Mouse (Mus musculus) heart, adult 2 months (tissue): ENCODE results near the gene Pcsk5. TPM values are rescaled to one million over a fixed set of nuclear protein-coding genes. Genes with fewer than 3 reads are reported as not detected.

ENCODE experiments used
- DNase-seq, 2 experiments: peaks; one replicate each; pipeline ENCODE4 v3.0.0; 2021
- H3K27ac ChIP-seq: fragments of 200-600 bp; 2 replicates; pipeline ENCODE4 v1.8.1; 2022
- H3K27me3 ChIP-seq: fragments of 200-500 bp; 2 replicates; pipeline ENCODE4 v1.6.1; 2012; ENCODE audit warnings: mild to moderate bottlenecking, low read length, inconsistent platforms, mixed read lengths; ENCODE audit not compliant: control insufficient read depth, insufficient read depth
- H3K36me3 ChIP-seq: fragments of 200-500 bp; 2 replicates; pipeline ENCODE4 v1.6.1; 2012; ENCODE audit warnings: low read length, inconsistent platforms; ENCODE audit not compliant: control insufficient read depth, insufficient read depth
- H3K4me1 ChIP-seq: fragments of 200-500 bp; 2 replicates; pipeline ENCODE4 v1.6.1; 2011; ENCODE audit warnings: low read length; ENCODE audit not compliant: control insufficient read depth, insufficient read depth
- H3K4me3 ChIP-seq: fragments of 200-600 bp; 2 replicates; pipeline ENCODE4 v1.8.1; 2022
- H3K79me2 ChIP-seq: fragments of 200-500 bp; replicated peaks from 2 replicates; pipeline ENCODE4 v1.6.1; 2012; ENCODE audit warnings: mild to moderate bottlenecking, inconsistent platforms, low read length, moderate library complexity, mixed read lengths; ENCODE audit not compliant: control insufficient read depth, insufficient read depth
- H3K9ac ChIP-seq: fragments of 200-500 bp; 2 replicates; pipeline ENCODE4 v1.6.1; 2012; ENCODE audit warnings: low read depth, mild to moderate bottlenecking, control low read depth, inconsistent platforms, low read length, mixed read lengths
- CTCF ChIP-seq: fragments of 200-600 bp; IDR thresholded peaks from 2 replicates; pipeline ENCODE4 v1.8.1; 2022; ENCODE audit warnings: antibody characterized with exemption, mild to moderate bottlenecking, moderate library complexity
- EP300 ChIP-seq: fragments of 200-500 bp; IDR thresholded peaks from 2 replicates; pipeline ENCODE4 v1.6.1; 2011; ENCODE audit warnings: low read depth, low read length, control low read depth; ENCODE audit not compliant: insufficient read depth
- POLR2A ChIP-seq: fragments of 200-500 bp; IDR thresholded peaks from 2 replicates; pipeline ENCODE4 v1.6.1; 2011; ENCODE audit warnings: mild to moderate bottlenecking, low read depth, low read length, control low read depth; ENCODE audit not compliant: insufficient read depth
- WGBS: fragments of 180-500 bp; shearing (Covaris S2); methylation state at CpG from one replicate; pipeline ENCODE4 v1.1.7; 2018; 5-methylcytosine and 5-hydroxymethylcytosine counted together
- intact Hi-C: fragments of 180-260 bp; cut with DNase I; formaldehyde crosslinking; loops from one replicate; pipeline ENCODE4 v1.15.1; 2025
- polyA plus RNA-seq: library from polyadenylated mRNA; depleted of rRNA; stranded (reverse); fragments of >200 nt; gene quantifications from 2 replicates; pipeline ENCODE4 v1.2.3, GENCODE M21; 2012
- total RNA-seq, 2 experiments: library from RNA; stranded (reverse); gene quantifications; 2 replicates each; pipeline ENCODE4 v1.2.3; 2021

Pcsk5 gene
- total and polyA plus RNA-seq, 3 experiments: 1.5 to 2.8 (median 1.9) TPM

DNA sequence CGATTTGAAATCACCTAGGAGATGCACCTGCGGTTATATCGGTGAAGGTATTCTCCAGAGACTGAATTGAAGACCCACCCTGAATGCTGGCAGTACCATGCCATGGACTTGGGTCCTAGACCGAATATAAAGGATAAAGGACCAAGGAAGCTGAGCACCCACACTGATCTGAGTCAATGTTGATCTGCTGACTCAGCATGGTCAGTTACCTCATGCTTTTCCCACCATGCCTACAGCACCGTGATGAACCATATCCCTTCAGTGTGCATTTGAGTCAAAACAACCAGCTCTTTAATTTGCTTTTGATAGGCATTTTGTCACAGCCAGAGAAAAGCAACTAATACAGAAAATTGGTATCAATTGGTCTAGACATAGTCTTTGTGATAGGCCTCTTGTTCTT is 262.9 kb downstream of the Pcsk5 start:
- H3K27me3 ChIP-seq: no peaks in the 10 kb centered on the region
- no peaks in the 10 kb centered on the region for H3K36me3 ChIP-seq
- H3K9ac ChIP-seq: no peak overlapping the region
- H3K79me2 ChIP-seq: no peaks in the 10 kb centered on the region
- no peak overlapping the region for H3K27ac ChIP-seq
- intact Hi-C loops: no loop called here
- no peak for TF ChIP-seq CTCF
- TF ChIP-seq EP300: no peak
- TF ChIP-seq POLR2A: no peak
- 95% methylated on average over 5 of the region's 5 CpGs for WGBS
- no peak for DNase-seq
- no peaks in the 10 kb centered on the region for H3K4me1 ChIP-seq
- no peak overlapping the region for H3K4me3 ChIP-seq

DNA sequence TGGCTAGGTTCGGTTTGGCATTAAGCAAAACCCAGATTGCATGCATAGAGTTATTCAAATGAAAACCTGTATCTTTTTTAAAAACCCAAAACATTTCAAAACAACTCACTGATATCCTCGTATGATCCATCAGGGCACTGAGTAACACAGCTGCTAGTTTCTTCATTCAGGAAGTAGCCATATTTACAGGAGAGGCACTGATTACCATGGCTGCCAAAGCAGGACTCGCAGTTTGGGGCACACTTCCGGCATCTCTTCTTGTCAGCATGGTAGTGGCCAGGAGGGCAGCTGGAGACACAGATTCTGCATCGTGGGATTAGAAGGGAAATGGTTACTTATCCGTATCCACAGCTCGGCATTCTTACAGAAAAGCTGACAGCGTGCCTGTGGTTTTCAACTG is 265.1 kb downstream of the Pcsk5 start:
- no peak for DNase-seq
- H3K4me1 ChIP-seq: no peaks in the 10 kb centered on the region
- WGBS: 91% methylated on average over 8 of the region's 8 CpGs

DNA sequence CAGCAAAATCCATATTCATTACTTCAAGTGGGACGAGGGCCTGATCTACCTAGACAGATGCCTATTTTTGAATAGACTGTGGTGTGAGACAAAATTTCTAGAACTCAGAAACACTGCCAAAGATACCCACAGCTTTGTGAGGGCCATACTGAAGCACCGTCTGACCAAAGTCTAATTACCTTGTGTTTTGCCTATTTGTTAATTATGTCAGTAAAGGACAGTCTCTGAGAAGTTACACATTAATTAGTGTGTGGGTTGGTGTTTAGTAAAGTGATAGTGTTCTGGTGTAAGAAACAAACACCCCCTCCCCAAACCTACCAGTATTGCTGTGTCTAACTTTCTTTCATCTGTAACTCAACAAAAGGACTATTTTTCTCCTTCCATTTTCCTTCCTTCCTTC is 266.5 kb downstream of the Pcsk5 start:
- H3K4me1 ChIP-seq: no peaks in the 10 kb centered on the region
- WGBS: 89% methylated on average over 2 of the region's 2 CpGs
- no peak overlapping the region for H3K9ac ChIP-seq
- intact Hi-C loops: no loop called here
- H3K27ac ChIP-seq: no peak overlapping the region
- H3K79me2 ChIP-seq: no peaks in the 10 kb centered on the region
- no peak for DNase-seq
- TF ChIP-seq POLR2A: no peak
- TF ChIP-seq CTCF: no peak
- no peak for TF ChIP-seq EP300
- no peaks in the 10 kb centered on the region for H3K36me3 ChIP-seq
- no peaks in the 10 kb centered on the region for H3K27me3 ChIP-seq
- H3K4me3 ChIP-seq: no peak overlapping the region

More for the DNA sequence above, 265.1 kb downstream of the Pcsk5 start:
- intact Hi-C loops: no loop called here
- H3K27me3 ChIP-seq: no peaks in the 10 kb centered on the region
- no peak overlapping the region for H3K9ac ChIP-seq
- H3K27ac ChIP-seq: no peak overlapping the region
- no peak overlapping the region for H3K4me3 ChIP-seq
- TF ChIP-seq POLR2A (no peak), EP300 (no peak), CTCF (no peak)
- H3K36me3 ChIP-seq: no peaks in the 10 kb centered on the region
- no peaks in the 10 kb centered on the region for H3K79me2 ChIP-seq

DNA sequence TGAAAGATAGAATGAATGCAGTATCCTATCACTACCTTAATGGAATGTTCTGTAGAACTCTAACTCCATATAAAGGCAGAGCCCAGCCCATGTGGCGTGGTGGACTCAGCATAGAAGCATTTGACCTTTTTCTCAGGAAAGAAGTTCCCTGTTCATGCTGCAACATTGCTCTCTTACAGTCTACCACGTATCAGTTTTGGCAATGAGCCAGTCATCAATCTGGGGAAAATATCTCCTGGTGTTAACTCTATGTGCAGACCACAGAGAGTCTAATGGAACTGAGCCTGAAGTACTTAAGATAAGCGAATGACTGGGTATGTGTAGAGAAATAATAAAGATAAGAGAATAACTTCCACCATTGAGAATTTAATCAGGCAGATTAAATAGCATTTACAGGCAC is 270.2 kb downstream of the Pcsk5 start:
- Histone ChIP-seq H3K9ac (no peak overlapping the region), H3K4me3 (no peak overlapping the region), H3K27me3 (no peaks in the 10 kb centered on the region), H3K27ac (no peak overlapping the region), H3K79me2 (no peaks in the 10 kb centered on the region), H3K4me1 (no peaks in the 10 kb centered on the region), H3K36me3 (no peaks in the 10 kb centered on the region)
- intact Hi-C loops: no loop called here
- WGBS: 43% methylated on average over 3 of the region's 3 CpGs
- TF ChIP-seq EP300: no peak
- DNase-seq: no peak

DNA sequence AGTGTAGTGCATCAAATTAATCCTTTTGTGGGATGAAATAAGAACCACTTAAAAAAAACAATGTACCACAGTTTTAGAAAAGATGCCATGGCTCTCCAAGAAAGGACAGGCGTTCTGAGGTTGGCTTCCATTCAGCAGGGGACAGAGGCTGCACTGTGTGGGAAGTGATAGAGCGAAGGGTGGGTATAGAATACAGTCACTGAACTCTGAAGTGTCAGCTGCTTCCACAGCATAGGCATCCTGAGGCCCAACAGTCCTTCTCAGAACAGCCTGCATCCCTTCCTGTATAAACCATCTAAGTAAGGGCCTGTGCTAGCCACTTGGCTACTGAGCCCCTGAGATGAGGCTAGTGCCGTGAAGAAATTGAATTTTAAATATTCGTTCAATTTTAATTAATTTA is 271.3 kb downstream of the Pcsk5 start:
- Histone ChIP-seq H3K4me3 (no peak overlapping the region), H3K36me3 (no peaks in the 10 kb centered on the region), H3K4me1 (no peaks in the 10 kb centered on the region), H3K9ac (no peak overlapping the region), H3K27ac (no peak overlapping the region), H3K27me3 (no peaks in the 10 kb centered on the region), H3K79me2 (no peaks in the 10 kb centered on the region)
- no peak for DNase-seq
- intact Hi-C loops: no loop called here
- WGBS: 90% methylated on average over 4 of the region's 4 CpGs
- TF ChIP-seq EP300 (no peak), POLR2A (no peak), CTCF (no peak)

DNA sequence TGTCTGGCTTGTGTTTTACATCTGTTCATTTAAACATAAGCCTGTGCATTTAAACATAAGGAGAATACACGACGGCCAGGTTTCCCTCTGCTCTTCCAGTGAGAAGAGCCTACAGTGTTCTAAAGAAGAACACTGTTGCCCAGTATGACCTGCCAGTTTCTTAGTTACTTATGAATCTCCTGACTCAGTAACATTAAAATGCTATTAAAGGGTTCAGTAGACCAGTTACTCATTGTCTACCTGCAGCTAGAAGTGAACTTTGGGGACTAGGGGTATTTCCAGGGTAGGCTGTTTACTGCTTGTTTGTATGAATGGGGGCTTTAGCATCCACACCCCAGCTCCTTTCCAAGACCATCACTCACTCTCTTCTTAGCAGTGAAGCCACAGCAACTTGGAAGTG is 278.7 kb downstream of the Pcsk5 start:
- DNase-seq: no peak
- WGBS: 91% methylated on average over 2 of the region's 2 CpGs
- no peak overlapping the region for H3K4me3 ChIP-seq
- no peaks in the 10 kb centered on the region for H3K36me3 ChIP-seq
- no peak overlapping the region for H3K9ac ChIP-seq
- intact Hi-C loops: no loop called here
- no peak for TF ChIP-seq CTCF
- no peak for TF ChIP-seq POLR2A
- TF ChIP-seq EP300: no peak
- no peaks in the 10 kb centered on the region for H3K27me3 ChIP-seq
- no peak overlapping the region for H3K27ac ChIP-seq
- H3K79me2 ChIP-seq: no peaks in the 10 kb centered on the region
- H3K4me1 ChIP-seq: no peaks in the 10 kb centered on the region
